ENCODE assay signal across 16 mouse cellular contexts in the genomic region with DNA sequence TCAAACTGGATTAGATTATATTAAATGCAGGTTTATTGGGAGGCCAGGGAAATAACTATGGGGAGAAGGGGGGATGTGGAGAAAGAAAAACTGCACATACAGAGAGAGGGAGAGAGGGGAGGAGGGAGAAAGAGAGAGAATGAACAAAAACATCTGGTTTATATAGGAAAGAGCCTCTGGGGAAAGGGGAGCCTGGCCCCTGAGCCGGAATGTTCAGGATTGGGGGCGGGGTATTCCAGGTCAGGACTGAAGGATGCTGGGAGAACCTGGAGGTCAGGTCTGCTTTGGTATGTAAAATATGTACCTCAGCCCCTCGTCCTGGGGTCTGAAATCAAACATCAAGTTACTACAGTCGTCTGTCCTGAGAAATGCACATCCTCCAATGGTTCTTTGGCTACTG.
"Had no signal": no experiment of that assay in that cellular context is flagged by ENCODE, and none has a peak within 500 bp of the region (broad histone marks: within the 10 kb centered on the region; RNA-seq: fewer than 3 reads in every experiment).

No protein-coding gene starts in this region.

- H3K27me3 ChIP-seq: liver, embryonic 13.5 days; lung, embryonic 15.5 days; midbrain, embryonic 12.5 days; neural tube, embryonic 13.5 days had no signal

- DNase-seq: kidney, adult 8-10 months; kidney, postnatal 25 days; layer of hippocampus, postnatal 36 days; left cerebral cortex, postnatal 4 days; liver; liver, embryonic 13.5 days; liver, postnatal 0 days; lung, postnatal 14 days; retina, postnatal 1 day; right cerebral cortex, postnatal 14 days; thymus, postnatal 4 days had no signal

- H3K4me3 ChIP-seq: liver, embryonic 13.5 days; lung, embryonic 15.5 days; megakaryocyte, embryonic 14.5 days; midbrain, embryonic 12.5 days; neural tube, embryonic 13.5 days had no signal

- H3K36me3 ChIP-seq: liver, embryonic 13.5 days; lung, embryonic 15.5 days; midbrain, embryonic 12.5 days; neural tube, embryonic 13.5 days had no signal

- H3K4me1 ChIP-seq: lung, embryonic 15.5 days; megakaryocyte, embryonic 14.5 days had no signal

- H3K9me3 ChIP-seq: liver, embryonic 13.5 days; lung, embryonic 15.5 days; midbrain, embryonic 12.5 days; neural tube, embryonic 13.5 days had no signal

- H3K27ac ChIP-seq: liver, embryonic 13.5 days; lung, embryonic 15.5 days; macrophage; midbrain, embryonic 12.5 days; neural tube, embryonic 13.5 days had no signal
